Mouse (Mus musculus): ENCODE measurements around the gene Nop53. TPM values are rescaled to one million over a fixed set of nuclear protein-coding genes. Genes with fewer than 3 reads are reported as not detected.
"Not testable (repeated sequence)": the region's sequence is repeated elsewhere in the genome, so short reads cannot be mapped to it uniquely, and the experiment has no call there.

Gene Nop53
- total RNA-seq, 2 experiments from 2014 or later: 129 to 137 TPM

DNA sequence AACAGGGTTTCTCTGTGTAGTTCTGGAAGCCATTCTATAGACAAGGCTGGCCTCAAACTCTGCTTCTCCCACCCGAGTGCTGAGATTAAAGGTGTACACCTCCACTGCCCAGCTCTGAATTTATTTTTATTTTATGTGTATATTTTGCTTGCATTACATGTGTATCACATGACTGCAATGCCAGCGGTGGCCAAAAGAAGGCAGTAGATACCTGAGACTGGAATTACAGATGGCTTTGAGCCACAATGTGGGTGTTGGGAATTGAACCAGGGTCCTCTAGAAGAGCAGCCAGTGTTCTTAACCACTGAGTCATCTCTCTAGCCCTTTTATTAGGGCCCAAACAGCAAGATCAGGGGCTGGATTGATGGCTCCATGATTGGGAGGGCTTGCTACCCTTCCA lies 15.3 kb downstream of the Nop53 start:
- no peak for DNase-seq
- intact Hi-C loops (cut with DNase I): loop anchor here (2.0 to 5.0 kb wide), 3 partner anchors 14 to 117 kb away; partner anchors contain the start of genes Bicra and Ehd2

DNA sequence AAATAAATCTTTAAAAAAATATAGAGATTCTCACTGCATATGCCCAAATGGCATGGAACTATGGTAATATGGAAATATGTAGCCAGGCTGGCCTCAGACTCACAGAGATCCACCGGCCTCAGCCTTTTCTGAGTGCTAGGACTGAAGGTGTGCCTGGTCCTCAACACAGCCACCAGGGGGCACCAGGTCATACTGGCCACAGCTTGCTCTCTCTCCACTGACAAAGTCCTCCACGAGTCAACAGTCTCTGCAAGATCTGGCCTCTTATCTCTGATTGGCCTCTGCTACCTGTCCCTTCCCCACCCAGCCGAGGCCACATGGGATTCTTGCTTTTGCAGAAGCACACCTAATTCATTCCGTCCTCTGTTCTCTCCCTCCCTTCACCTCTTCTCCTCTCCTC lies 16.0 kb downstream of the Nop53 start:
- DNase-seq: peak; percentile 81 to 82
- intact Hi-C loops (cut with DNase I): loop anchor here (2.0 to 5.0 kb wide), 3 partner anchors 15 to 117 kb away; partner anchors contain the start of genes Bicra and Ehd2

DNA sequence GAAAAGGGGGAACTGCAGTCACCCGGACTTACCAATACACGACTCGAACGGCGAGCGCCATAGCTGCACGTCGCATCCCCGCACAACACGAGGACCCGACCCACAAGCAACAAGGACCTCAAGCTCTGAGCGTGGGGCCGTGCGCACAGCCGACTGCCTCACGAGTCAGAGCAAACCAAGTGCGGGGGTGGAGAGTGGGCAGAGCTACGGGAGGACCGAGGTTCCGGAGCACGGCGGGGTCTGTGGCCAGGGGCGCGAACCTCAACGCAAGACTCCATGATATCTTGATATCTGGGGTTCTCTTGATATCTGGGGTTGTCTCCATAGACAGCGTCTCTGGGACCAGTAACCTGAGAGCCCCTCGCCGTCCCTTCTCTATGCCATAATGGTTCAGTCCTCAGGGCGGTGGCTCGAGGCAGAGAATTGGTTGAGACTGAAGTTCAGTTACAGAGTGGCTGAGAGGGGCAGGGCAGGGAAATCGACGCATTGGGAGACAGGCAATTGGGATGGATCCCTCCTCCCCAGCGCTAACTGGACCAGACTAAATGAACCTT lies 23.6 kb downstream of the Nop53 start, which contains the start of gene Selenow:
TSS of gene Selenow (minus strand) at position 183 of the 554 bp plus-strand sequence.
- intact Hi-C loops (cut with DNase I): no loop called here

DNA sequence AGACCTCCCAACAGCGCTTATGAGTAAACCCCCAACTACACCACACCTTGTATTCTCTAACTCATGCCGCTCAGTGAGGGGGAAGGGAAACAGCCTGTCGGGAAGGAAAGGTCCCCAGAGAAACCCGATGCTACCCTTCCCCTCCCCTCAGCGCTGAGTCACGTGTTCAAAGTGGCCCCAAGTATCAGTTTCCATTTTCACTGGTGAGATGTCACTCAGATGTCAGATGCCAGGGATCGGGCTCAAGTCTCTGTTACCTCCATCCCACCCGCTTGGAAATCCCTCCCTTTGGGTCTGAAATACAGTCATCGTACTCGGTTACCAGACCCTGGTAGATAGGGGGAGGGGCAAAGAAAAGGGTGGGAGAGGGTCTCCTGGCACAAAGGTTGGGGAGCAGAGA lies 24.1 kb downstream of the Nop53 start:
- intact Hi-C loops (cut with DNase I): no loop called here
- peak in 1 of 2 experiments; percentile 41 for DNase-seq

More for the DNA sequence above, 23.6 kb downstream of the Nop53 start, which contains the start of gene Selenow:
- peak; percentile 90 to 91 for DNase-seq

DNA sequence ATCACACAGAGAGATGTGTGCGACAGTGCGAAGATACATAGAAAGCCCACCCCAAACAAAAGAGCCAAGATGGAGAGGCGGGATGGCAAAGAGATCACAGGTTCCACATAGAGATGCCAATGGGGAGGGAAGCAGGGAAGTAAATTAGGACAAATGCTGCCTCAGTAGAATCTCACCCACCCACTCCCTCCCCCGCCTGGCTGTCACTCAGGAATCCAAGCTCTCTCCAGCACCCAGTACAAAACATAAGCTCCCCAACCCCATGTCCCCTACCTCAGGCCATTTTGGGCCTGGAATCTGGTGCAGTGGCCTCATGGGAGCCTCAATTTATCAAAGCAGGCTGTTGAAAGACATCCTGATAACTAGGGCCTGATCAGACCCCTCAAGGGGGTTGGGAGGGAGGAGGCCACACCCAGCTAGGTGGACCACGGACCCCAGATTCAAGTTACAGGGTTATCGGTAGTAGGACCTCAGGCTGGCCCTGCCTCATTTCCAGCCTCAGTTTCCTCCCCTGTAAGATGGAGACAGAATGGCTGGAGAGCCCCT lies 25.2 kb downstream of the Nop53 start:
- DNase-seq: no peak
- intact Hi-C loops (cut with DNase I): no loop called here

DNA sequence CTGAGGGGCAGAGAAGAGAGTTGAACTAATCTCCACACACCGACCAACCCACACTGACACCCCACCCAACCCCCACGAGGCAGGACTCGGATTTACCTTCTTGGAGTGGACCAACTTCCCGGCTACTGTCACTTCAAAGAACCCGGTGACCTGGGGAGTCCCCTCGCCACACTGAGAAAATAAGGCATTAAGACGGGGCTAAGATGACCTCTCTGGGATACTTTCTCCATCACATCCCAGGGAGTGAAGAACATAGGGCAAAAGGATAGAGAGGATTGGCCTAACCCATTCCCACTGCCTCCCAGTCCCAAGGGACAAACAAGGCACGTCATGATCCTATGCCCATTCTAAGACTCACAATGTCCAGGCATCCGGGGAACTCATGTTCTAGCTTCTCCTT lies 25.9 kb downstream of the Nop53 start:
- intact Hi-C loops (cut with DNase I): no loop called here
- DNase-seq: no peak

DNA sequence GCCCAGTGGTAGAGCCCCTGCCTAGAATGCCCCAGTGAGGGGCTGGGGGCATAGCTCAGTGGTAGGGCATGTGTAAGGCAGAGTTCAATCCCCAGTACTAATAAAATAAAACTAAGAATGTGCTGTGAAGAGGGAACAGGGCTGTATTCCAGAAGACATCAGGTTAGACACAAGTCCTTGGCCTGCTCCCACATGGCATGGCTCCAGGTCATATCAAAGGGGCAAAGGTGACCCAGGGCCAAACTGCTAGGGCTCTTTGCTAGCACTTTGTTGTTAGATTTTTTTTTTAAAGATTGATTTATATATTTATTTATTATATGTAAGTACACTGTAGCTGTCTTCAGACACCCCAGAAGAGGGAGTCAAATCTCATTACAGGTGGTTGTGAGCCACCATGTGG lies 27.5 kb downstream of the Nop53 start:
- intact Hi-C loops (cut with DNase I): no loop called here
- no peak for DNase-seq

DNA sequence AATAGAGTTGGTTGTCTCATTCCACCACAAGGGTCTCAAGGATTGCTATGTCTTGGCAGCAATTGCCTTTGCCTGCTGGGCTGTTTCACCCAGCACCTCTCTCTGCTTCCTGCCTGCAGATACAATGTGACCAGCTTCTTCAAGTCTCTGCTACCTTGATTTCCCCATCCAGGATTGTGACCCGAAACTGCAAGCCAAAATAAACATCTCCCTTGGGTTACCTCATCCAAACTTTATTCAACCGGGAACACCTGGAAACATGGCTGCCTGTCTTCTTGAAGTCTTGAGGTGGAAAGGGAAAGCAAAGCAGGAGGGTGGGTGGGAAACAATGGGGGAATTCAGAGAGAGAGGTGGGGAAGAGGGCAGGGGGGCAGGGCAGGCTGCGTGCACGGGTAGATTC lies 28.9 kb downstream of the Nop53 start:
- no peak for DNase-seq
- intact Hi-C loops (cut with DNase I): no loop called here

DNA sequence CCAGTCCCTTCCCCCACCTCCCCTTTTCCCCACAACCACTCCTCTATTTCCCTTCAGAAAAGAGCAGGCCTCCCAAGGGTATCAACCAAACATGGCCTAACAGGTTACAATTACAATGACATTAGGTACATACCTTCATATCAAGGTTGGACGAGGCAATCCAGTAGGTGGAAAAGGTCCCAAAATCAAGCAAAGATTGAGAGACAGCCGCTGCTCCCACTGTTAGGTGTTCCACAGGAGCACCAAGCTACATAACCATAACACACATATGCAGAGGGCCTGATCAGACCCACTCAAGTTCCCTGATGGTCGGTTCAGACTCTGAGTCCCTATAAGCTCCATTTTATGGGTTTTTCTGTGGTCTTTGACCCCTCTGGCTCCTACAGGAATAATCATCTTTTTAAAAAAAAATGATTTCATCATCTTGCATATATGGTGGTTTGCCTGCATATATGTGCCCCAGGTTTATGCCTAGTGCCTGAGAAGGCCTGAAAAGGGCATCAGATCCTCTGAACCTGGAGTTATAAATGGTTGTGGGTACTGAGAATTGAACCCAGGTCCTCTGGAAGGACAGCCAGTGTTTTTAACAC lies 29.6 kb downstream of the Nop53 start:
- DNase-seq: no peak
- intact Hi-C loops (cut with DNase I): no loop called here

DNA sequence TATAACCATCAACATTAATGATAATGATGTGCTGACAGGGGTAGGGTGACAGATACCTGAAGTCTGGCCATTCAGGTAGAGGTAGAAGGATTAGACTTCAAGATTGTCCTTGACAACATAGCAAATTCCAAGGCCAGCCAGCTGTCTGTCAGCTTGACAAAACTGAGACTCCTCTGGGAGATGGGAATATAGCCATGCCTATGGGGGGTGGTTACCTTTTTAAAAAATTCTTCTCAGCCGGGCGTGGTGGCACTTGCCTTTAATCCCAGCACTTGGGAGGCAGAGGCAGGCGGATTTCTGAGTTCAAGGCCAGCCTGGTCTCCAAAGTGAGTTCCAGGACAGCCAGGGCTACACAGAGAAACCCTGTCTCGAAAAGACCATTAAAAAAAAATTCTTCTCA lies 30.2 kb downstream of the Nop53 start:
- intact Hi-C loops (cut with DNase I); DNase-seq: not testable (repeated sequence)

DNA sequence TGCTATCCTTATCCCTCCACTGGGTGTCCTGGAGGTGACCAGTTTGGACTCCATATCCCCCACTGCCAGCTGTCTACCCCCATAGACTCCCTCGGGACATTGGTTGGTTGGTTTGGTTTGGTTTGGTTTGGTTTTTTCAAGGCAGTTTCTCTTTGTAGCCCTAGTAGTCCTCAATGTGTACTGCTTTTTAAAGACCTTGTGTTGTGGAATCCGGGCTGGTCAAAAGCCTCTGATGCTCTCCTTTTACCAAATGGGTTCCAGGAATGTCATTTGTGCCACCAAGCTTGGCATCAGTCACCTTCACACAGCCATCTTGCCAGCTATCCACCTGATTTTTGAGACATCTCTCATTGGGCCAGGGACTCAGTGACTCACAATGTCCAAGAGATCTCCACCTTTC lies 31.1 kb downstream of the Nop53 start:
- DNase-seq: no peak

DNA sequence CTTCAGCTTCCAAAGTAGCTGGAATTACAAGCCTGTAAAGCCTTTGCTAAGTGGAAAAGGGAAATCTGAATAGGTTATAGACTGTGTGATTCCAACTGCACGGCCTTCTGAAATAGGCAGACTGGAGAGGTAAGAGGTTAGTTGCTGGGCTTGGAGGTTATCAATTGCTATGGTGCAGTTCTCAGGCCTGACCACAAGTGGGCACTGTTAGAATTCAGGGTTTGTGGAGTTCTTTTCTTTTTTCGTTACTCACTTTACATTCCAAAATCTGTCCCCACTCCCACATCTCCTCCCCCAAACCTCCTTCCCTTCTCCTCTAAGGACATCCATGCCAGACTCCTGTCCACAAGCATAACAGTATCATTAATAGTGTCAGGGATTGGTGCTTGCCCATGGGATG lies 31.6 kb downstream of the Nop53 start:
- intact Hi-C loops (cut with DNase I): loop anchor here (5.0 kb wide), 1 partner anchor 57 kb away; no protein-coding TSS in a partner anchor
- peak; percentile 38 to 52 for DNase-seq

More for the DNA sequence above, 31.1 kb downstream of the Nop53 start:
- intact Hi-C loops (cut with DNase I): loop anchor here (5.0 kb wide), 1 partner anchor 57 kb away; no protein-coding TSS in a partner anchor

DNA sequence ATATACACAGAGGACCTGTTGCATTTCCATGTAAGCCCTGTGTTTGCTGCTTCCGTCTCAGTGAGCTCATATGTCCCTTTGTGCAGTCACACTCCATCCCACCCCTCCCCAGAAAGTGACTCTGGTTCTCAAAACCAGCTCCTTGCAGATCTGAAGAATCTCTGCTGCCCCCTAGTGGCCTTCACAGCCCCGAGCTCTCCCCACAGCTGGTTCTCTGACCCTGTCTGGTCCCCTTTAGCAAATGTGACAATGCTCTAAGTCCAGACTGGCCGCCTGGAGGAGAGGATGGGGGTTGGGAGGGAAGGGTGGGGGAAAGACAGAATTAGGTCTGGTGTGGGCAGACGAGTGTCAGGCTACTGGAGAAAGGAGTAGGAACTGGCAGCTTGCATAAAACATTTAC lies 33.7 kb downstream of the Nop53 start:
- intact Hi-C loops (cut with DNase I): loop anchor here (5.0 kb wide), 1 partner anchor 55 kb away; no protein-coding TSS in a partner anchor
- DNase-seq: peak; percentile 79 to 85

DNA sequence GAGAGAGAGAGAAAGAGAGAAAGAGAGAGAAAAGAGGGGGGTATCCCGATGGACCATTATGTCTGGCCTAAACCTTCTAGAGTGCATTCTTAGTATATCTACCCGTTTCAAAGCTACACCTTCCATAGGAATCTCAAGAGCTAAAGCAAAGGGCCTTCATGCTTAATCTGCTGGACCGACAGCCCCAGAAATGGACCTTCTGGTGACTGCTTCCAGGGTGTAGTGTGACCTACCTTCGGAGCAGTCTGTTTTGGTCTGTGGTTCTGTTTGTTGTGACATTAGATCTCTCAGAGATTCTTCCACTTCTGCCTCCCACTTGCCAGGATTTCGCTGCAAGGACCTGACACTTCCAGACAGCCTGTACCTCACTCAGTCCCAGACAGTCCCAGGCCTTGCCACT lies 35.4 kb downstream of the Nop53 start:
- intact Hi-C loops (cut with DNase I): loop anchor here (5.0 kb wide), 1 partner anchor 53 kb away; no protein-coding TSS in a partner anchor
- no peak for DNase-seq

DNA sequence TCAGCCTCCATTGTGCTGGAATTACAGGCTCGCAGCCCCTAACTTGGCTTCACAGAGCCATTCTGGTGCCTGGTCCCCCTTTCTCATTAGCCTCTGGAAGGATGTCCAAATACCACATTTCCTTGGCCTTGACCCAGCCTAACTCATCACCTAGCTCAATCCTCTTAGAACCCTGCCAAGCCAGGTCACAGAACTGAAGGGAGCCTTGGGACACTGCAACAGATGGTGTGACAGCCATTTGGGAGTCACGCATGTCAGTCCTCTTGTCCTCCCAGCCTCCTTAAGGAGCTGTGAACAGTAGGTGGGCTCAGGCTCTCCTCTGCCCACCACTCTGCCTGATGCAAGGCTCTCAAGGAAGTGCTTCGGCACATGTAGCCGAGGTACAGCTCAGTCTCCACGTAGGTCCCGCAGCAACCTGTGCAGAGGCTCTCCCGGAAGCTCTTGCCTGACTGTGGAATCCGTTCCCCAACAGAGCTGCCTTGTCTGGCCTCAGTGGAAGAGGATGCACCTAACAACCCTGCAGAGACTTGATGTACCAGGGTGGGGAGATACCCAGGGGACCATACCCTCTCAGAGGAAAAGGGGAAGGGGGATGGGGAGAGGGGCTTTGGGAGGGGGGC lies 37.8 kb downstream of the Nop53 start:
- intact Hi-C loops (cut with DNase I): no loop called here
- no peak for DNase-seq

DNA sequence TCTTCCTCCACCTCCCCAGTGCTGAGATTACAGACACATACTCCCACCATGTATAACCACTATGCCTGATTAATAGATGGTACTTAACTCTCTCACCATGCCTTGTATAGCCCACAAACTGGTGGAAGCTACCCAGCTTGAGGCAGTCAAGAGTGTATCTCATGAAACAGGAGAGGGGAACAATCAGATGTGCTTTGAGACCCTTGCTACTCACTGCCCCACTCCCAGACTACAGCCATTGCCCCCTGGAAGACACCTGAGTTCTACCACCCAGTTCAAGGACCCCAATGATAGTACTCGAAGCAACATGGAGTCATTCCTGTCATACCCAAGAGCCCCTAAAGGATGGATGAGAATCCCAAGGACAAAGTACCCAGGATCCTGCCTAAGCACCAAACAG lies 39.3 kb downstream of the Nop53 start:
- no peak for DNase-seq
- intact Hi-C loops (cut with DNase I): no loop called here

DNA sequence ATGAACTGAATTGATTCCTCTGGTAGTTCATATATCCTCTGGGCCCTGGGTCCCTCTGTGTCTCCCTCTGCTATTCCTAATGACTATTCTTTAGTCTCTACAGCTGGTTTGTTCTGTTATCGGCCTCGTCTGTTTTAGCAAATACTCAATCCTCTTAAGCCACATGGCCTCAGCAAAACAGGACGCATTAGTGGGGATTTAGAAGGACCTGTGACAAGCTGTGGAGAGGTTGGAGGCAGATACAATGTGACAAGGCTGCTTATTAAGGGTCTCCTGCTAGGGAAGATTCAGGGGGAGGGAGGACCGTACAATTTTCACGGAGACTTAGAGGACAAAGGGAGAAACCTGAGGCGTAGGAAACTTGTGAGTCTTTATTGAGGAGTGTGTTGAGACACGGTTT lies 40.0 kb downstream of the Nop53 start:
- intact Hi-C loops (cut with DNase I): no loop called here
- no peak for DNase-seq

DNA sequence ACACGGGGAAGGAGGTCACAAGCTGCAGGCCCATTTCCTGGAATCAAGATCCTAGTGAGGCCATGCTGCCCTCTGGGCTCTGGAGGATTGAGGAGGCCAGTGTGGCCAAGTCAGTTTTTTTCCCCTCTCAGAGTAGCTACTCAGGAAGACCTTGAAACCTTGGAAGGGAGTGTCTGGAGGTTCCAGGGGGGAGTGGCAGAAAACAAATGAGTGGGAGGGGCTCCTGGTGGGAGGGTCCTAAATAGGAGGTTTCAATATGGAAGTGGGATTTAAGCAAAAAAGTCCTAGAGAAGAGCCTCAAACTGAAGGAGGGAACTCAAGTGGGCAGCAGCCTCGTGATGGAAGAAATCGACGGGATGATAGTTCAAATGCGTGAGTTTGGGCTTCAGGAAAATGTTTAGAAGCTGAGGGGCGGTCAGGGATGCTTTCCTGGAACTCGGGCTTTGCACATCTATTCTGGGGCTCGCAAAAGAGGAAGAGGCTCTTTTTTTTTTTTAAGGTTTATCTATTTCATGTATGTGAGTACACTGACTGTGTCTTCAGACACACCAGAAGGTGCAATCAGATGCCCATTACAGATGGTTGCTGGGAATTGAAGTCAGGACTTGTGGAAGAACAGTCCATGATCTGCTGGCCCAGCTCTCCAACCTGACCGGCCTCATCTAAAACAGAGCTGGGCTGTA lies 44.4 kb downstream of the Nop53 start:
- intact Hi-C loops (cut with DNase I): no loop called here

DNA sequence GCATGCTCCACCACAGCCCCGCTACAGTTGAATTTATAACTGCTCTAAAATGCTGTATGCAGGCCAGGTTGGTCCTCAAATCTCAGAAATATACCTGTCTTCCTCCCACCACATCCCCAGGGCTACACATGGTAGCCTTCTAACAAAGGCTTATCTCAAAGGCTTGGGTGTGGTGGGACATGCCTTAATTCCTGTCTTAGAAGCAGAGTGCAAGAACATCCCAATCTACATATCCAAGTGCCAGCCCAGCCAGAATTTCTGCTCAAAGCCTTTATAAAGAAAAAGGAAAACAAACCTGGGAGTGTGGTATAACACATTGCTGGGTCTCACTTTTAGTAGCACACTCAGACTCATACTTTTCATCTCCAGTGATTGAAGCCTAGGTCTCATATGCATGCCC lies 51.6 kb downstream of the Nop53 start:
- no peak for DNase-seq
- intact Hi-C loops (cut with DNase I): no loop called here

More for the DNA sequence above, 44.4 kb downstream of the Nop53 start:
- no peak for DNase-seq

All from heart, postnatal 14 days (tissue).